Mouse (Mus musculus): ENCODE results near the gene Steap4.

DNA sequence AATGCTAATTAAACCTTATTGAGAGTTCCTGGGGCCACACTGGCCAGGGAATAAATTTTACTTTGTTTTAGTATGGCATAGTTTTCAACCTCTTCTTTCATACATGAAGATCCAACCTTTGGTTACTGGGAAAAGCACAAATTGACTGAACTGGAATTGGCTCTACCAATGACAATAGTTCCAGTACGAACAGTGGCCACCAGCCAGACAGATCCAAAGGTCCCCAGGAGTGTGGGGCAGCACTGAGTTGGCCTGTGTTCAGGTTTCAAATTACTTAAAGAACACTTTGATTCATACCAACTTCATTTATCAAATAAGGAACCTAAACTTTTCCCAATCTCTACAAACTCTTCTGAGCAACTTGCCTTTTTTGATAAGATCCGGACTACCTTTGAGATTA lies 5.4 kb upstream of the Steap4 start:
- TF ChIP-seq CTCF (IDR thresholded peaks at IDR 0.05; ENCODE audit: low read depth, low read length): no peak
- TF ChIP-seq EP300 (IDR thresholded peaks at IDR 0.05; ENCODE audit: insufficient read depth, low read depth, low read length): no peak
- TF ChIP-seq POLR2A (IDR thresholded peaks at IDR 0.05; ENCODE audit: insufficient read depth, low read length): no peak
